Mouse (Mus musculus) telencephalon, adult 2 months (tissue): ENCODE measurements around the gene Pi16.

Experiments used
- DNase-seq: peaks from one replicate; pipeline ENCODE4 v3.0.0-alpha.2; 2011; ENCODE audit warnings: low read depth, low spot score

Gene Pi16

GRCm38 (mm10) chr17:29304376-29305057 is 13.0 kb upstream of the Pi16 start:
- no peak for DNase-seq

- no peak for DNase-seq
Observed at GRCm38 (mm10) chr17:29305058-29305806, 12.2 kb upstream of the Pi16 start.

GRCm38 (mm10) chr17:29305871-29306270 is 11.6 kb upstream of the Pi16 start:
- DNase-seq, result no peak

GRCm38 (mm10) chr17:29310056-29310623 is 7.3 kb upstream of the Pi16 start:
- no peak for DNase-seq

GRCm38 (mm10) chr17:29311602-29312001 is 5.9 kb upstream of the Pi16 start:
- peak; percentile 53 for DNase-seq

- DNase-seq, result no peak
Observed at GRCm38 (mm10) chr17:29312082-29312481, 5.4 kb upstream of the Pi16 start.

- DNase-seq, result no peak
Observed at GRCm38 (mm10) chr17:29313300-29313699, 4.2 kb upstream of the Pi16 start.

GRCm38 (mm10) chr17:29315672-29316465 is 1.6 kb upstream of the Pi16 start:
- no peak for DNase-seq

GRCm38 (mm10) chr17:29316891-29317290 is 589 bp upstream of the Pi16 start:
- DNase-seq, result no peak

GRCm38 (mm10) chr17:29318731-29319250 is 1.3 kb downstream of the Pi16 start:
- DNase-seq, result no peak

- DNase-seq, result no peak
Observed at GRCm38 (mm10) chr17:29319476-29319875, 2.0 kb downstream of the Pi16 start.

GRCm38 (mm10) chr17:29319881-29320639 is 2.6 kb downstream of the Pi16 start:
- DNase-seq, result no peak

- no peak for DNase-seq
Observed at GRCm38 (mm10) chr17:29321765-29322602, 4.5 kb downstream of the Pi16 start.

- DNase-seq, result no peak
Observed at GRCm38 (mm10) chr17:29322603-29322962, 5.1 kb downstream of the Pi16 start.

- DNase-seq, result no peak
Observed at GRCm38 (mm10) chr17:29323625-29324024, 6.1 kb downstream of the Pi16 start.

GRCm38 (mm10) chr17:29325831-29326230 is 8.4 kb downstream of the Pi16 start:
- DNase-seq, result no peak

- no peak for DNase-seq
Observed at GRCm38 (mm10) chr17:29326531-29327529, 9.3 kb downstream of the Pi16 start.

GRCm38 (mm10) chr17:29327691-29328090 is 10.2 kb downstream of the Pi16 start:
- no peak for DNase-seq

GRCm38 (mm10) chr17:29330221-29330620 is 12.7 kb downstream of the Pi16 start:
- no peak for DNase-seq
